Mouse (Mus musculus) left cerebral cortex, adult 9 months (tissue): ENCODE results near the gene Nsdhl.

ENCODE experiments used
- DNase-seq, 2 experiments: peaks; one replicate each; pipeline ENCODE4 v3.0.0; 2022; ENCODE audit warnings: low spot score in 2 of 2

Nsdhl gene

GRCm38 (mm10) chrX:72995542-72995941 is 77.2 kb downstream of the Nsdhl start:
- no peak for DNase-seq

- no peak for DNase-seq
Observed at GRCm38 (mm10) chrX:73003110-73003509, 84.8 kb downstream of the Nsdhl start.

GRCm38 (mm10) chrX:73005678-73006077 is 87.3 kb downstream of the Nsdhl start:
- no peak for DNase-seq

- DNase-seq: peak; percentile 89 to 95
Observed at GRCm38 (mm10) chrX:73007597-73008479, 89.5 kb downstream of the Nsdhl start.
